7 mouse cellular contexts compared by ENCODE assay signal in genomic region chr5:33697947-33698512, GRCm38 (mm10). TPM values are rescaled to one million over a fixed set of nuclear protein-coding genes. Genes with fewer than 3 reads are reported as not detected.
DNase-seq lines count a peak whose midpoint lies in the region; ATAC-seq and TF ChIP-seq lines count a peak whose summit lies in the region.

No protein-coding gene starts in this region.

- no peak overlapping the region for H3K9ac ChIP-seq in embryonic facial prominence, embryonic 14.5 days (ENCODE audit: low read depth, low read length)
- H3K9ac ChIP-seq in midbrain, embryonic 14.5 days (replicated peaks; ENCODE audit: low read length), result no peak overlapping the region

- H3K27ac ChIP-seq in embryonic facial prominence, embryonic 14.5 days (replicated peaks; ENCODE audit: low read depth, low read length), result peak overlapping the region; percentile 70; the same call in 1 of the 2 replicates
- H3K27ac ChIP-seq in midbrain, embryonic 14.5 days (replicated peaks; ENCODE audit: low read depth, low read length), result 0 out of 2 replicates have a peak overlapping the region, but pooled peaks have one; percentile 3

- no peaks in the 10 kb centered on the region for H3K9me3 ChIP-seq in embryonic facial prominence, embryonic 14.5 days (ENCODE audit: control insufficient read depth, low read length)
- no peaks in the 10 kb centered on the region for H3K9me3 ChIP-seq in midbrain, embryonic 14.5 days (ENCODE audit: control insufficient read depth, low read length)

- no peak for TF ChIP-seq POLR2A in brain, embryonic 14.5 days (IDR thresholded peaks at IDR 0.05; ENCODE audit: borderline replicate concordance, extremely low read depth, insufficient read depth, insufficient read length, poor library complexity, severe bottlenecking)

- no peak for TF ChIP-seq CTCF in brain, embryonic 14.5 days (IDR thresholded peaks at IDR 0.05; ENCODE audit: borderline replicate concordance, extremely low read depth, insufficient read depth, insufficient read length)

- peaks cover 51% of the 10 kb centered on the region for H3K4me1 ChIP-seq in embryonic facial prominence, embryonic 14.5 days (ENCODE audit: control insufficient read depth, insufficient read depth, low read length)
- H3K4me1 ChIP-seq in midbrain, embryonic 14.5 days (ENCODE audit: control insufficient read depth, insufficient read depth, low read length), result peaks cover 39% of the 10 kb centered on the region

- ATAC-seq in embryonic facial prominence, embryonic 14.5 days (ENCODE audit: low read depth), result no peak
- ATAC-seq in midbrain, embryonic 14.5 days (ENCODE audit: low FRiP score, low TSS enrichment), result peak; percentile 65
- no peak for ATAC-seq in megakaryocyte, adult 5-6 weeks (ENCODE audit: poor library complexity, severe bottlenecking)

- no peak overlapping the region for H3K4me2 ChIP-seq in embryonic facial prominence, embryonic 14.5 days (ENCODE audit: low read depth, low read length)
- H3K4me2 ChIP-seq in midbrain, embryonic 14.5 days (ENCODE audit: low read length), result no peak overlapping the region

- WGBS in embryonic facial prominence, embryonic 14.5 days, result 11% methylated on average over 13 of the region's 13 CpGs
- WGBS in midbrain, embryonic 14.5 days, result 6% methylated on average over 13 of the region's 13 CpGs

- H3K36me3 ChIP-seq in embryonic facial prominence, embryonic 14.5 days (ENCODE audit: control insufficient read depth, insufficient read depth, low read length), result no peaks in the 10 kb centered on the region
- no peaks in the 10 kb centered on the region for H3K36me3 ChIP-seq in midbrain, embryonic 14.5 days (ENCODE audit: control insufficient read depth, insufficient read depth, low read length)

- no peaks in the 10 kb centered on the region for H3K27me3 ChIP-seq in embryonic facial prominence, embryonic 14.5 days (replicated peaks; ENCODE audit: control insufficient read depth, insufficient read depth, low read length)
- peaks cover 30% of the 10 kb centered on the region; the same call in 1 of the 2 replicates for H3K27me3 ChIP-seq in midbrain, embryonic 14.5 days (ENCODE audit: control insufficient read depth, insufficient read depth, low read length)

- no peak overlapping the region for H3K4me3 ChIP-seq in embryonic facial prominence, embryonic 14.5 days (ENCODE audit: low read depth, low read length)
- no peak overlapping the region for H3K4me3 ChIP-seq in midbrain, embryonic 14.5 days (replicated peaks; ENCODE audit: low read depth, low read length)

- peak; percentile 97 for DNase-seq in brain, embryonic 14.5 days (ENCODE audit: low read depth)
- DNase-seq in embryonic facial prominence, embryonic 14.5 days (ENCODE audit: low spot score), result peak; percentile 72
- peak; percentile 73 for DNase-seq in layer of hippocampus, adult 9-11 months
- DNase-seq in midbrain, embryonic 14.5 days, result peak; percentile 77
- no peak for DNase-seq in urinary bladder, postnatal 25 days (ENCODE audit: low spot score)
- DNase-seq in ovary, postnatal 10 days (ENCODE audit: low spot score), result no peak

RNA-seq across cellular contexts. Expression of gene Fgfr3, which starts 23.4 kb away (rescaled TPM):
- polyA plus RNA-seq in brain, embryonic 14.5 days (2012; rRNA removed), result 86.0 and 123 TPM in 2 replicates
- 23.1 and 26.0 TPM in 2 replicates for polyA plus RNA-seq in embryonic facial prominence, embryonic 14.5 days (2014; fragmentation: Nextera tagmentation; extraction: Ambion mirVana)
- 20.9 and 21.3 TPM in 2 replicates for polyA plus RNA-seq in midbrain, embryonic 14.5 days (2014; fragmentation: Nextera tagmentation; extraction: Ambion mirVana)
- total RNA-seq in megakaryocyte, adult 5-6 weeks (2015), result 0.30 TPM in 1 of 2 replicates, not detected in the other
- not detected in 2 replicates for total RNA-seq in megakaryocyte, adult 5-6 weeks (2017)

RNA-seq across cellular contexts. Expression of gene Tmem129, which starts 39.8 kb away (rescaled TPM):
- 27.8 and 40.9 TPM in 2 replicates for polyA plus RNA-seq in brain, embryonic 14.5 days (2012; rRNA removed)
- polyA plus RNA-seq in embryonic facial prominence, embryonic 14.5 days (2014; fragmentation: Nextera tagmentation; extraction: Ambion mirVana), result 47.6 and 47.7 TPM in 2 replicates
- polyA plus RNA-seq in midbrain, embryonic 14.5 days (2014; fragmentation: Nextera tagmentation; extraction: Ambion mirVana), result 29.4 and 31.1 TPM in 2 replicates
- 14.4 and 16.5 TPM in 2 replicates for total RNA-seq in megakaryocyte, adult 5-6 weeks (2015)
- 14.4 and 15.0 TPM in 2 replicates for total RNA-seq in megakaryocyte, adult 5-6 weeks (2017)

RNA-seq across cellular contexts. Expression of gene Tacc3, which starts 40.1 kb away (rescaled TPM):
- polyA plus RNA-seq in brain, embryonic 14.5 days (2012; rRNA removed), result 33.1 and 48.6 TPM in 2 replicates
- 127 and 153 TPM in 2 replicates for polyA plus RNA-seq in embryonic facial prominence, embryonic 14.5 days (2014; fragmentation: Nextera tagmentation; extraction: Ambion mirVana)
- 25.5 and 45.9 TPM in 2 replicates for polyA plus RNA-seq in midbrain, embryonic 14.5 days (2014; fragmentation: Nextera tagmentation; extraction: Ambion mirVana)
- total RNA-seq in megakaryocyte, adult 5-6 weeks (2015), result 162 and 163 TPM in 2 replicates
- 165 and 193 TPM in 2 replicates for total RNA-seq in megakaryocyte, adult 5-6 weeks (2017)

RNA-seq across cellular contexts. Expression of gene Slbp, which starts 45.7 kb away (rescaled TPM):
- 66.6 and 72.1 TPM in 2 replicates for polyA plus RNA-seq in brain, embryonic 14.5 days (2012; rRNA removed)
- 188 and 196 TPM in 2 replicates for polyA plus RNA-seq in embryonic facial prominence, embryonic 14.5 days (2014; fragmentation: Nextera tagmentation; extraction: Ambion mirVana)
- 112 and 134 TPM in 2 replicates for polyA plus RNA-seq in midbrain, embryonic 14.5 days (2014; fragmentation: Nextera tagmentation; extraction: Ambion mirVana)
- total RNA-seq in megakaryocyte, adult 5-6 weeks (2015), result 215 and 221 TPM in 2 replicates
- 234 and 254 TPM in 2 replicates for total RNA-seq in megakaryocyte, adult 5-6 weeks (2017)

Comparison
In these comparisons a context has a peak if more than half of its experiments do, and no peak if none do; other contexts are left out.
1. DNase-seq: peak in brain, embryonic 14.5 days (single experiment), embryonic facial prominence, embryonic 14.5 days (single experiment), layer of hippocampus, adult 9-11 months (single experiment) and midbrain, embryonic 14.5 days (single experiment); none in urinary bladder, postnatal 25 days (single experiment) and ovary, postnatal 10 days (single experiment).